Mouse (Mus musculus) spleen, embryonic (tissue): Measurements from ENCODE around the gene Mllt10.

Experiments used
- CTCF ChIA-PET: fragments of 350-600 bp; sonication (Branson Sonifier 250); formaldehyde crosslinking; loops from one replicate; lab custom pipeline; 2022; lab: Charles Lee

The Mllt10 gene

DNA sequence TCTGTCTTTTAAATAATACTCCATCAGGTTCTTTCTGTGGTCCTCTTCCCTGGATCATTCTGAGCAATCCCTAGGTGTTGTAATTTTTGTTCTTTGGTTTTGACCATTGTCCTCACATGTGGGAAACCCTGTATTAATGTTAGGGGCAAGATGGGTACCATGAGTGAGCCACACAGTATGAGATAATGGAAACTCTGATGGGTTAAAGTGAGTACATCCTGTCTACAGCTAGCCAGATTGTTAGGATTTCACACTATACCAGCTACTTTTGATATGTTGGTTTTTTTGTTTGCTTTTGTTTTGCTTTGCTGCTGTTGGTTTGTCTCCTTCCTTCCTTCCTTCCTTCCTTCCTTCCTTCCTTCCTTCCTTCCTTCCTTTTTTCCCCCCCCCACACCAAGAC is 128.0 kb downstream of the Mllt10 start:
- CTCF ChIA-PET: interaction anchor here (1.0 kb wide), 1 partner anchor 138 kb away, joined by 5 read pairs; no protein-coding TSS in a partner anchor

DNA sequence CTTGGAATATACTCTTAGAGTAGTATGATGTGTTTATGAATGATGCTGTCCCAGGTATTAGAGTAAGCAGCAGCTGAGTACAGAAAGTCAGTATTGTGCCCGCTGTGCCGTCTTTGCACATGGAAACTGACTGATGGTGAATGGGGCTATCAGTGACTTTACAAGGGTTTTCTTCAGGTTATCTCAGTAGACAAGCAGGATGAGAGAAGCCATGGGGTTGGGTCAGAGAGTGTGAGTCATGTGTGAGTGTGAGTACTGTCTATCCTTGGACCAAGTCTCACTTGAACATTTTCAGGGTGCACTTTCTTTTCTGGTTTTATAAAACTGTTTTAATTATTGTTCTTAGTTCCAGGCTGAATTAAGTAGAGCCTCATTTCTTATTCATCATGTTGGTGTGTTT is 133.3 kb downstream of the Mllt10 start:
- CTCF ChIA-PET: interaction anchor here (0.6 kb wide), 1 partner anchor 13 kb away, joined by 3 read pairs; no protein-coding TSS in a partner anchor

DNA sequence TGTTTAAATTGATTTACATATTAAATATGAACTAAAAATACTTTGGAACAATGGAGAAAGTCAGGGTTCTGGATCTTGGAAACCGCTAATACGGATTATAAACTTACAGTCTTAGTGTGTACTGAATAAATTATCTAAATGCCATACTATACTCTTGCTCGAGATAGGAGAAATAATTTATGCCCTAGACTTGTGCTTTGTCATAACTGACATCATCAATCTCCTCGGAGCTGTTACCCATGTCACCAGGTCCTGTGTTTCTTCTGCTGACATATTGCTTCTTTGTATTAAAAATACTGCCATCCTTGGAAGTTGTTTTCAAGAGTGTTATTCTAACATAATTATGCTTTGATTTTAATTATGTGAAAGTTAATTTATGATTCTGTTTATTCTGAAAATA is 140.2 kb downstream of the Mllt10 start:
- CTCF ChIA-PET: interaction anchor here (0.8 kb wide), 1 partner anchor 8 kb away, joined by 3 read pairs; no protein-coding TSS in a partner anchor

DNA sequence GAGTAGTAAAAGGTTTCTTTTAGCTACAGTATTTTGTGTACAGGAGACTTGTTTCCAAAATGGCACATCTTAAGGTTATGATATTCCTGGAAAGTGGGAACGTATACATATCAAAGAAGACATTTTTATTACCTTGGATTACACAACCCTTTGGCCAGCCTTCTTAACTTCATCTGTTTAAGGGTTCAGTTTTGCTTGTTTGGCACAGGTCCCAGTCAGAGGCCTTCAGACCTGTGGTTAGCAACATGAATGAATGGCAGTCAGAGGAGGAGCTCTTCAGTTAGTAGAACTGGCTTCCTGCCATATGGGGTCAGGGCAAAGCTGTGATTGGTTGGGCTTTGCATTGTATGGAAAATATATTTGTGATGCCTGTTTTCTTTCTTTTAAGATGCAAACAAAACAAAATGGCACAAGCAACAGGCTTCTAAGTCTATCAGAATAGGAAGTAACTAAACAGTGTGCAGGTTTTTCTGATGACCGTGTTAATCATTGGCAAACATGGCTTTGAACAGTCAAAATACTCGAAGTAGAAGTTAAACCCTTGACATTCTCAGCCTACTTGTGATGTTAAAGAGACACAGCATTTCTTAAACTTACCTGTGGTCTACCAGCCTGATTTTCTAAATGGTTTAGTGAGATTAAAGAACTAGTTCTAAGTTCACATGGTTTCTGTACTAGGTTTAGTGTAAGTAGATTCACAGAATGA is 140.8 kb downstream of the Mllt10 start:
- CTCF ChIA-PET: interaction anchor here (0.8 kb wide), 1 partner anchor 8 kb away, joined by 3 read pairs; no protein-coding TSS in a partner anchor

DNA sequence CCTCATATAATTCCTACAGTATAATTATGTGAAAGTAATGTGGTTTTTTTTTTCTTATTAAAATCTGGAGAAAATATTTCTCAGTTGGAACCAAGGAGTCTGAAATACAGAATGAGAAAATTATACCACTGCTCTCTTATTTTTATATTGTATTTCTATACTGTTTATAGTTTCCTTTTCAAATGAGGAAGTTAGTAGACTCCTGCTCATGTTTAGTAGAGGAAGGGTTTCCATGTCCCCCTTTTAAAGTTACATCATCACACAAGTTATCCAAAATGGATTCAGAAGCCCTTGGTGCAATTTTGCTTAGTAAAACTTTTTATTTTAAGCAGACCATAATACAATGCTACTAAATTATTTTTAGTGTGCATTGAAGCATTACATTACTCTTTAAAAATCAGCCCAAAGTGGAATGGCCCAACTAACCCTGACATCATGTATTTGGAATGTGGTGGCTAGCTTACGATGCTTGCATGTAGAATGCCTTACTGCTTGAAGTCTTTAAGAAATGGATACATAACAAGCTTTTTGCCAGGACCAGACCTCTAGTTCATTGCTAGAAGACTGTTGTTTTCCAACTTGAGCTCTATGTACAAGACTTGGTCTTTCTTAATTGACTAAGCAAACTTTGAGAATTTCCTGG is 146.9 kb downstream of the Mllt10 start:
- CTCF ChIA-PET: interaction anchor here (0.6 to 0.7 kb wide), 2 partner anchors 13 to 96 kb away, joined by 3 to 4 read pairs; no protein-coding TSS in a partner anchor

DNA sequence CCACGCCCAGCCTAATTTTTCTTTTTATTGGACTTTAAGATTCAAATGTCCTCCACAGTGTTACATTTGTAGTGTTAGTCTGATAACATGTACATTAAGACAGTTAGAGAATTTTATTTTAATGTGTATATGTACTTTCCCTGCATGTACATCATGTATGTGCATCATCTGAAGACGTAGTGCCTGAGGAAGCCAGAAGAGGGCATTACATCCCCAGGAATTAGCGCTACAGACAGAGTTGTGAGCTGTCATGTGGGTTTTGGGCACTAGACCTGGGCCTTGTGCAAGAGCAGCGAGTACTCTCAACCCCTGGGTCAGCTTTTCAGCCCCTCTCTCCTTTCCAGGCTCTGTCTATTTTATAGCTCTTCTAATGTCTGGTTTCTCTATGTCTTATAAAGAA is 147.9 kb downstream of the Mllt10 start:
- CTCF ChIA-PET: interaction anchor here (1.0 kb wide), 1 partner anchor 7 kb away, joined by 3 read pairs; no protein-coding TSS in a partner anchor

DNA sequence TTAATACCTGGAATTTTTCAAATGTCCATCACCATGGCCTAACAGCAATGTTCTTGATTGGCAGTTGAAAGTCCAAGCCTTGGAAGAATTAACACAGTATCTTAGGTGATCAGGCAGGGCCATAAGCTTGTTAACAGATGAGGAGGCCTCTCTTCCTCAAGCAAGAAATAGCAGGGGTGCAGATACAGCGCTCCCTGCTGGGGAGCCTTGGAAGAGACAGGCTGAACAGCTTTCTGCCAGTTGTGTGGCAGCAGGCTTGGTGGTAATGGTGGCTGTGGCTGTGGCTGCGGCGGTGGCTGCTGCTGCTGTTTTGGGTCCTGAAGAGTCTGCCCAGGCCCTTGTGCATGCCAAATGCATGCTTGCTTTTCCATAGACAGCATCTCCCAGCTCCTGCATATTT is 150.1 kb downstream of the Mllt10 start:
- CTCF ChIA-PET: interaction anchor here (0.6 to 0.7 kb wide), 2 partner anchors 157 to 216 kb away, joined by 3 to 7 read pairs; partner anchors contain the start of gene Skida1

DNA sequence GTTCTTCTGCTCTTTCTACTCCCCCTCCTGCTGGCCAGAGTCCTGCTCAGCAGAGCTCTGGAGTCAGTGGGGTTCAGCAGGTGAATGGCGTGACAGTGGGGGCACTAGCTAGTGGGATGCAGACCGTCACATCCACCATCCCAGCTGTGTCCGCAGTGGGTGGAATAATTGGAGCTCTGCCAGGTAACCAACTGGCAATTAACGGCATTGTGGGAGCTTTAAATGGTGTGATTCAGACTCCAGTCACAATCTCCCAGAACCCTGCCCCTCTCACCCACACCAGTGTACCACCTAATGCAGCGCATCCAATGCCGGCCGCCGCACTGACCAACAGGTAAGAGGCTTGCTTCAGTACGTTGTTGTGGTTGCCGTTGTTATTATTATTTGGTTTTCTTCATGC is 151.8 kb downstream of the Mllt10 start:
- CTCF ChIA-PET: interaction anchor here (0.6 kb wide), 1 partner anchor 139 kb away, joined by 3 read pairs; no protein-coding TSS in a partner anchor

DNA sequence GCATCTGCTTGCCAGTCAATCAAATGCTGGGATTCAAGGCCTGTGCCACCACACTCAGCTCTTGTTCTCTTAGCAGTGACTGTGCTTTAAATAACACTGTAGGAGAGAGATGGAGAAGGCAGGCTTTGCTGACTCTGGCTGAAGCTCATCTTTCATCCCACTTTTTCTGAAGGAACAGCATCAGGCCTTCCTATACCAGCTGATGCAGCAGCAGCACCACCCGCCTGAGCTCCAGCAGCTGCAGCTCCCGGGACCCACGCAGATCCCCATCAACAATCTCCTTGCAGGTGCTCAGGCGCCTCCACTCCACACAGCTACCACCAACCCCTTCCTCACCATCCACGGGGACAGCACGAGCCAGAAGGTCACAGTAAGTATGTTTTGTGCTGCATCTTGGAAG is 153.5 kb downstream of the Mllt10 start:
- CTCF ChIA-PET: no interaction called here

DNA sequence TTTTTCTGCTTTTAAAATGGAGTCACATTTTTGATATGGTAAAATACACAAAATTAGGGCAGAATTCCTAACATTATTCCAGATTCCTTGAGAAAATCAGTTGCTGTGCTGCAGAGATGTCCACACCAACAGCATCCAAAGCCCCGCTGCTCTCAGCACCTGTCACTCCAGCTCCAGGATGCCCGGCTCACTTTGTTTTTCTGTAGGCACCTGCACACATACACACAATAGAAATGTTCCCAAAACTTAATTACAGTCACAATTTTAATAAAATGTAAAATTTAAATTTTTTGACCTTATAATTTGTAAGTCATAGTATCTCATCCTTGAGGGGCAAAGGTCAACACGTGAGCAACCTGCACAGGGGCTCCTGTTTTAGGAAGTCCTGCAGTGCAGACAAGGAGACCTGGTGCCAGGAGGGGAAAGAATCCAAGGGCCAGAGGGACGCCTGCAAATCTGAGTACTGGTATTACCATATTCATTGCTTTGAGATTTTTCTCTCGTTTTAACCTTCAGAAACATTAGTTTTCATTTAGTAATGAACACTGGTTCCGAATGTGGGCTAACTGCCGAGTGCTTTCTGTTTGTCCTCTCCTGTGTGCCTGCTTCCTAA is 154.3 kb downstream of the Mllt10 start:
- CTCF ChIA-PET: no interaction called here

DNA sequence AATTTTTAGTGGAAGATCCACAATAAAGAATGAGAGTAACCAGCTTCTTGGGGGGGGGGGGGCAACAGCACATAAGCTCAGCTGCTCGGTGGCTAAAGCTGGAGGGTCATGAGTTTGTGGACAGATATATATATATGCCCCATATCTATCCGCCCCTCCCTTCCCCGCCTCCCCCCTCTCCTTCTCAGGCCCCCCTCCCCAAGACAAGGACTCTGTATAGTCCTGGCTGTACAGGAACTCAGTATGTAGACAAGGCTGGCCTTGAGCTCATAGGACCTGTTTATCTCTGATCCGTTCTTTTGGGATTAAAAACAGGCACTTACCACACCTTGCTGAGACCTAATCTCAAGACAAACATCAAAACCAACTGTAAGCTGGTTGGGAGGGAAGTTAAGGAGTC is 154.9 kb downstream of the Mllt10 start:
- CTCF ChIA-PET: no interaction called here

DNA sequence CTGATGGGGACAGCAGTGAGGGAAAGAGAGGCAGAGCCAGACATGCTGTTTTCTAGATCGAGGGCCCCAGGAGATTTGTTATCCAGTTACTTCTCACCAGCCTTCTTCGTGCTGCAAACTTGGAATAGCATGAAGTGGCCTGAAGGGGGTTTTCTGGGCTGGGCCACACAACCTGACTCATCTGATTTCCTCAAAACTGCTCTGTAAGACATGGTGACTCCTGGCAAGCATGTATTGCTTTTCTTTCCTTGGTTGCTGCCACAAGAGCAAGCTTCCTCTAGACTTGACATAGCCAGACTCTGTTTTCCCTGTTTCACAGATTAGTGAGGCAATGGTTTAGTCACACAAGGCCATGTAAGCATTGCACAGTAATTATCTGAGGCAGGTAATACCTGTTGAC is 159.0 kb downstream of the Mllt10 start:
- CTCF ChIA-PET: no interaction called here

DNA sequence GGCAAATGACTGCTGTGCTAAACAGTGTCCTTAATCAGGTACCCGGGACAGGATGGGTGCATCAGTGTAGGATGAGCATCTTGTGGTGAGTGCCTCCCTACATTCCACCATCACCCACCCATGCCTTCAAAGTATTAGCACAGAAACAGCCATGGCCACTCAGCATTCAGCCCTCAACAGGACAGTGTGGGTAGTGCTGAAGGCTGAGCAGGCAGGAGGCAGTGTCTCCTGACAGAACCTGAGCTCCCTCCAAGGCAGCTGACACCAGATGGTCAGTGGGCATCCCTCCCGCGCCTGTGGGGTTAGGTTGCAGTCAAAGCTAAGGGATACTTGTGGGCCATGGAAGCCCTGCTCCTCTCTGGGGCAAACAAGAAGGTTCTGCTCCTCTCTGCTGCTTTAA is 162.8 kb downstream of the Mllt10 start:
- CTCF ChIA-PET: no interaction called here

DNA sequence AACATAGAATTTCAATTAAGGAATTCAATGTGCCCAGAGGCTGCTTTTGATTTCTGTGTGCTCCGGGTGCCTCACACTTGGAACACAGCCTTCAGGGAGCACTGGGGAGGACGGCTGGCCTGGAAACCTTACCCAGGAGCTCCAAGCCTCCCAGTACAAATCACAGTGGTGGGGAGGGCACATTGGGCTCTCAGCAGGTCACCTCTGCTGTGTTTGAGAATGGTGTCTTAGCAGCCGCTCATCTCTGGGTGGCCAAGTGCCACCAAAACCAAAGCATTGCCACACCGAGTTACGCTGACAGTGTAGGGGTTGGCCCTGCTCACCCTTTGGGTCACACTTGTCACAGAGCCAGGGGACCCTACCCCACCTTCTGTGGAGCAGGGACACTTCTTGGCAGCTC is 163.5 kb downstream of the Mllt10 start:
- CTCF ChIA-PET: no interaction called here

DNA sequence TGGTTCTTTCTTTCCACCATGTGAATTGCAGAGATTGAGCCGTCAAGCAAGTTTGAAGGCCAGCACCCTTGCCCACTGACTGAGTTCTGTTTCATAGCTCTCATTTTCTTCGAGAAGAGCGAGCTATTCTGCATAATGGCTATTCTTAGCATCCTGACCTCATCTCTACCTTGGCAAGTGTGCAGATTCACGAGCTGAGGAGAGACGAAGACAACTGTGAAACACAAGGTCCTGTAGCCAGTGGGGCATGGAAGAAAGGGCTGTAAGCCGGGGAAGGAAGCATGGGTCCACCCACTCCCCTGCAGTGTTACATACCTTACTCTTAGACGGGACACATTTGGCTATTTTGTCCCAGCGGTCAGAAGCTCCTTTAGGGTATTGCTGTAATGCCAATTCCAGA is 164.1 kb downstream of the Mllt10 start:
- CTCF ChIA-PET: no interaction called here

DNA sequence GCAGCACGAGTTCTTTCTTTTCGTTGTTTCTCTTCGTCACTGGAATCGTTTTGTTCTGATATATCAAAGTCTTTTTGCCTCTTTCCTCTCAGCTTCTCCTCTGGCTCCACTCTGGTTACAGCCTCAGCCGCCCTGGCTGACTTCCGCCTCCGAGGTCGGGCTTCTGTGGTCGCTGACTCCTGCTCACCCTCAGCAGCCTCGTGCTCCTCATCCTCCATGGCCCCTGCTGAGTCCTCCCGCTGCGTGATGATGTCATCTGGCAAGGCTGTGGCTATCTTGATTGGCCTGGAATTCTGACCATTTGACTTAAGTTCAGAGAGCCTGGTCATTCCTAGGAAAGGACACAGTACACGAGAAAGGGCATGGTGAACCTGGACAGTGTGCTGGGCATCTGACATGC is 164.5 kb downstream of the Mllt10 start:
- CTCF ChIA-PET: no interaction called here

DNA sequence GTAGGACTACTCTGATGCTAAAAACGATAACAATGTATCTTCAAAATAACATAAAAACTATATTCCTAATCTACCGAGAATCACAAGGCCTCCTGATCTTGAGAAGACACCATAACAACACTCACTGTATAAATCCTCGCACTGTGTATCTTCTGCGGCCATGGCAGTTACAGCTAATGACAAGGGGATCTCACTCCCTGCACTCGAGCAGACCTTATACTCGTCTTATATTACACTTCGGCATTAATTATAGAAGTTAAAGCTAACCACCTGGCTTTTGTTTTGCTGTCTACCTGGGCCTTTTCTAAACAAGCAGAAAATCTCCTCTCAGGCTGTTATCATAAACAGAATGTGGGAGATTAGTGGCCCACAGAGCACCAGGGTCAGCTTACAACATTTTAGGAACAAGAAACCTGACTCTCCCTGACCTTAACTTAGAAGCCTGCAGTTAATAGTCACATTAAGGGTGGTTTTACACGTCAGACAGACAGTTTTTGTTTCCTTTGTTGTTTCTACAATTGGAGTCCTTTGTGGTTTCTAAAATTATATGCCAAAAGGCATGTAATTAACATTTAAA is 173.5 kb downstream of the Mllt10 start:
- CTCF ChIA-PET: interaction anchor here (0.5 kb wide), 1 partner anchor 1072 kb away, joined by 3 read pairs; no protein-coding TSS in a partner anchor

DNA sequence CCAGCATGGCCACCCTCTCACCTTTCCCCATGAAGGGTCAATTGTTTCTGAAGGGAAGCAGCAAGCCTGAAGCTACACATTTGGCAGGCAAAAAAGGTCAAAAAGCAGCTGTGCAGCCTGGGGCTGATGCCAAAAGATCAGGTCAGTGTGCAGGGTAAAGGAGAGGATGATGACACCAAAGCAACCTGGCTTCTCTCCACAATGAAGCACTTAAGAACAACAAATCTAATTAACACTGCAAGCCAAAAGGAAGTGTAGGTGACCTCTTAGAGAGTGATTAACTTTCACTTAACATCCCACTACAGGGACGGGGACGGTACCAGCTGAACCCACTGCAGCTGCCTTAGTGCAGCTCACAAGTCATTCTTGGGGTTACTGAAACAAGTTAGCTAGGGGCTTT is 174.2 kb downstream of the Mllt10 start:
- CTCF ChIA-PET: no interaction called here

DNA sequence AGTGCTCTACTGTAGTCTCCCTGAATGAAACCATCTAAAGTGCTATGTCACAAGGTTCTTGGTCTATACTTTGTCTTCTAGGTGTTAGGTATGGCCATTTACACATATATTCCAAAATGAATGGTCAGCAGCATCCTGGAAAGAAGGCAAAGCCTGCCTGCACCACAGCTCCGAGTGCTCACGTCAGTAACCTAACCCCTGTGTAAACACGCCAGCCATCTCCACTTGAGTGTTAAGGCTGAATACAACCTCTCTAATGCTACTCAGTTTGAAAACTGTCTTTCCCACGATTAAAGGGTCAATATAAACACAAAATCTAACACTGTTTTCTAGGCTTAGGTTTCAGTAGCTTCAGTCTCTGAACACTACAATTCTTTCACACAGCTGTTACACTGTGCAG is 176.1 kb downstream of the Mllt10 start:
- CTCF ChIA-PET: interaction anchor here (0.6 kb wide), 1 partner anchor 672 kb away, joined by 6 read pairs; no protein-coding TSS in a partner anchor

DNA sequence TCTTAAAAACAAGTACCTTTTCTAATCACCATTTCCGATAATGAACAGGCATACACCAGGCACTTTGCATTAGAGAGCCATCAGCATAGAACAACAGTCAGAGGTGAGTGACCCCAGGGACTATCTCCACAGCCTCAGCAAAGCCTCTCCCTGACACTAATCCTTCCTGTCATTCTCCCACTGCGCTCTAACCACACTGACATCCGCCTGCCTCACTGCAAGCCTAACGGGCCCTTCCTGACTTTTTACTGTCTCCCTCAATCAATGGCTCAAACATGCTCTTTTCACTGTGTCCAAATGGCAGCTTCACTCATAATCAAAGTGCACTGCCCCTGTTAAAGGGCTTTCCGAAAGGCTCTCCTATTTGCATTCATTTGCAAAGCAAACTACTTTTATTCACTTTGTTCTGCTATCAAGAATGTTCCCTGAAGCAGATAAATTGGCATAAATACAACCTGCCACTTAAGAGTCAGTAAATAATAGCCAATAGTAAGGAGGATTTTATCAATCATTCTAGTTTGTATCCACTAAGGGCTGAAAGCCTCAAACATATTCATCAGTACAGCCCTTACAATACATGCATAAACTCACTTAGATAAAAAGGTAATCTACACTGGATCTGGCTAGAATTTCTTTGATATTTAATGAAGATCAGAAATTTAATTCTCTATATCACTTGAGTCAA is 178.0 kb downstream of the Mllt10 start:
- CTCF ChIA-PET: no interaction called here

DNA sequence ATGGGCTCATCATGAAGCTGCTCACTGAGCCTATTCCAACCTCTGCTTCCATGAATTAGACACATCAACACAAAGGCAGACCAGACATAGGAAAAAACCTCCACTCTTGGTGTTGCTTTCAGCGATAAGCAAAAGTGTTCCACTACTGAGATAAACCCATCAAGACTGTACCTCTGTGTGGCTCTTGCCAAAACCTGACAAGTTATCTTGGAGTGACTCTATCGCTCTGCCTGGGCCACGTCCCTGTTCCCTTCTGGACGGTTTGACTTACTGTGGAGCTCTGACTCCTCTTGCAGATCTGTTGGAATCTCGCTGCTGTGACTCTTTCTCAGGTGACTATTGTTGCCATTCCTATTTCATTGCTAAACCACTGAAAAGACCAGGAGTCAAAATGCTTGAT is 180.5 kb downstream of the Mllt10 start:
- CTCF ChIA-PET: no interaction called here
